Mouse (Mus musculus): ENCODE results near the gene Arfgap3. TPM values are rescaled to one million over a fixed set of nuclear protein-coding genes. Genes with fewer than 3 reads are reported as not detected.
"Not testable (repeated sequence)": the region's sequence is repeated elsewhere in the genome, so short reads cannot be mapped to it uniquely, and the experiment has no call there.

Gene Arfgap3
- polyA plus RNA-seq, 1 experiment: 55.2 TPM

GRCm38 (mm10) chr15:83368261-83368660, 18.2 kb upstream of the Arfgap3 start:
- no peak overlapping the region for H3K4me3 ChIP-seq (ENCODE audit: insufficient read depth, low read length)
- TF ChIP-seq POLR2A (IDR thresholded peaks at IDR 0.05; ENCODE audit: low read depth, low read length) (no peak), CTCF (IDR thresholded peaks at IDR 0.05; ENCODE audit: borderline replicate concordance, insufficient read depth, low read length) (no peak)
- no peak overlapping the region for H3K27ac ChIP-seq (ENCODE audit: insufficient read depth, low read length)
- H3K4me1 ChIP-seq (ENCODE audit: control insufficient read depth, insufficient read depth, low read length): no peaks in the 10 kb centered on the region

GRCm38 (mm10) chr15:83366933-83367552, 17.0 kb upstream of the Arfgap3 start:
- Histone ChIP-seq H3K27ac (ENCODE audit: insufficient read depth, low read length) (no peak overlapping the region), H3K4me3 (ENCODE audit: insufficient read depth, low read length) (peak overlapping the region; percentile 5; the same call in 1 of the 2 replicates), H3K4me1 (ENCODE audit: control insufficient read depth, insufficient read depth, low read length) (no peaks in the 10 kb centered on the region)
- TF ChIP-seq CTCF (IDR thresholded peaks at IDR 0.05; ENCODE audit: borderline replicate concordance, insufficient read depth, low read length) (no peak), POLR2A (IDR thresholded peaks at IDR 0.05; ENCODE audit: low read depth, low read length) (0 out of 2 replicates have a peak, but pooled peaks have one; percentile 17)

- no peak overlapping the region for H3K27ac ChIP-seq (ENCODE audit: insufficient read depth, low read length)
- no peak overlapping the region for H3K4me3 ChIP-seq (ENCODE audit: insufficient read depth, low read length)
- no peaks in the 10 kb centered on the region for H3K4me1 ChIP-seq (ENCODE audit: control insufficient read depth, insufficient read depth, low read length)
- TF ChIP-seq CTCF (IDR thresholded peaks at IDR 0.05; ENCODE audit: borderline replicate concordance, insufficient read depth, low read length) (peak; percentile 24; the same call in 1 of the 2 replicates), POLR2A (IDR thresholded peaks at IDR 0.05; ENCODE audit: low read depth, low read length) (no peak)
Observed at GRCm38 (mm10) chr15:83365697-83366096, 15.7 kb upstream of the Arfgap3 start.

GRCm38 (mm10) chr15:83364194-83364593, 14.1 kb upstream of the Arfgap3 start:
- Histone ChIP-seq H3K4me1 (ENCODE audit: control insufficient read depth, insufficient read depth, low read length) (no peaks in the 10 kb centered on the region), H3K4me3 (ENCODE audit: insufficient read depth, low read length) (no peak overlapping the region), H3K27ac (ENCODE audit: insufficient read depth, low read length) (no peak overlapping the region)
- TF ChIP-seq POLR2A (IDR thresholded peaks at IDR 0.05; ENCODE audit: low read depth, low read length) (no peak), CTCF (IDR thresholded peaks at IDR 0.05; ENCODE audit: borderline replicate concordance, insufficient read depth, low read length) (no peak)

- not testable (repeated sequence) for H3K4me1 ChIP-seq (ENCODE audit: control insufficient read depth, insufficient read depth, low read length); H3K27ac ChIP-seq (ENCODE audit: insufficient read depth, low read length); H3K4me3 ChIP-seq (ENCODE audit: insufficient read depth, low read length)
Observed at GRCm38 (mm10) chr15:83362813-83363212, 12.8 kb upstream of the Arfgap3 start.

- H3K4me3 ChIP-seq (ENCODE audit: insufficient read depth, low read length); H3K4me1 ChIP-seq (ENCODE audit: control insufficient read depth, insufficient read depth, low read length): not testable (repeated sequence)
Observed at GRCm38 (mm10) chr15:83360899-83361298, 10.9 kb upstream of the Arfgap3 start.

GRCm38 (mm10) chr15:83360140-83360539, 10.1 kb upstream of the Arfgap3 start:
- Histone ChIP-seq H3K4me1 (ENCODE audit: control insufficient read depth, insufficient read depth, low read length) (no peaks in the 10 kb centered on the region), H3K27ac (ENCODE audit: insufficient read depth, low read length) (no peak overlapping the region), H3K4me3 (ENCODE audit: insufficient read depth, low read length) (no peak overlapping the region)
- TF ChIP-seq CTCF (IDR thresholded peaks at IDR 0.05; ENCODE audit: borderline replicate concordance, insufficient read depth, low read length): no peak
- no peak for TF ChIP-seq POLR2A (IDR thresholded peaks at IDR 0.05; ENCODE audit: low read depth, low read length)

More at GRCm38 (mm10) chr15:83360899-83361298, 10.9 kb upstream of the Arfgap3 start:
- not testable (repeated sequence) for H3K27ac ChIP-seq (ENCODE audit: insufficient read depth, low read length)

GRCm38 (mm10) chr15:83358476-83358875, 8.4 kb upstream of the Arfgap3 start:
- H3K27ac ChIP-seq (ENCODE audit: insufficient read depth, low read length): no peak overlapping the region
- TF ChIP-seq CTCF (IDR thresholded peaks at IDR 0.05; ENCODE audit: borderline replicate concordance, insufficient read depth, low read length) (no peak), POLR2A (IDR thresholded peaks at IDR 0.05; ENCODE audit: low read depth, low read length) (no peak)
- no peak overlapping the region for H3K4me3 ChIP-seq (ENCODE audit: insufficient read depth, low read length)
- H3K4me1 ChIP-seq (ENCODE audit: control insufficient read depth, insufficient read depth, low read length): no peaks in the 10 kb centered on the region

GRCm38 (mm10) chr15:83351546-83351945, 1.5 kb upstream of the Arfgap3 start:
- TF ChIP-seq POLR2A (IDR thresholded peaks at IDR 0.05; ENCODE audit: low read depth, low read length): no peak
- TF ChIP-seq CTCF (IDR thresholded peaks at IDR 0.05; ENCODE audit: borderline replicate concordance, insufficient read depth, low read length): no peak
- Histone ChIP-seq H3K27ac (ENCODE audit: insufficient read depth, low read length) (no peak overlapping the region), H3K4me3 (ENCODE audit: insufficient read depth, low read length) (no peak overlapping the region), H3K4me1 (ENCODE audit: control insufficient read depth, insufficient read depth, low read length) (no peaks in the 10 kb centered on the region; the same call in 1 of the 2 replicates)

- Histone ChIP-seq H3K4me3 (ENCODE audit: insufficient read depth, low read length) (no peak overlapping the region), H3K27ac (ENCODE audit: insufficient read depth, low read length) (no peak overlapping the region), H3K4me1 (ENCODE audit: control insufficient read depth, insufficient read depth, low read length) (no peaks in the 10 kb centered on the region; the same call in 1 of the 2 replicates)
- TF ChIP-seq CTCF (IDR thresholded peaks at IDR 0.05; ENCODE audit: borderline replicate concordance, insufficient read depth, low read length) (no peak), POLR2A (IDR thresholded peaks at IDR 0.05; ENCODE audit: low read depth, low read length) (no peak)
Observed at GRCm38 (mm10) chr15:83350859-83351258, 812 bp upstream of the Arfgap3 start.
